Mouse (Mus musculus) midbrain, embryonic 12.5 days (tissue): ENCODE measurements at regions not wholly inside any gene's neighbourhood (a gene's known extent, or its start where the extent isn't known, plus 50 kb on each side); places are given as distances from the start of the nearest gene placed in this dataset.

Experiments used
- ATAC-seq: fragments of 200-750 bp; cut with Nextera tagmentation; 2 replicates; pipeline ENCODE4 v1.8.0; 2017; ENCODE audit warnings: low read depth, moderate TSS enrichment, moderate library complexity; ENCODE audit not compliant: low FRiP score
- H3K27ac ChIP-seq: fragments of 300-500 bp; sonication (generic); replicated peaks from 2 replicates; pipeline ENCODE4 v1.5.1; 2016; ENCODE audit warnings: mild to moderate bottlenecking
- H3K27me3 ChIP-seq: fragments of 300-500 bp; sonication (generic); 2 replicates; pipeline ENCODE4 v1.6.1; 2016; ENCODE audit warnings: mild to moderate bottlenecking
- H3K36me3 ChIP-seq: fragments of 300-500 bp; sonication (generic); 2 replicates; pipeline ENCODE4 v1.6.1; 2016
- H3K4me1 ChIP-seq: fragments of 300-500 bp; sonication (generic); 2 replicates; pipeline ENCODE4 v1.6.1; 2016
- H3K4me2 ChIP-seq: fragments of 300-500 bp; sonication (generic); replicated peaks from 2 replicates; pipeline ENCODE4 v1.6.1; 2016; ENCODE audit warnings: mild to moderate bottlenecking, moderate library complexity
- H3K4me3 ChIP-seq: fragments of 300-500 bp; sonication (generic); 2 replicates; pipeline ENCODE4 v1.5.1; 2016; ENCODE audit warnings: mild to moderate bottlenecking
- H3K9ac ChIP-seq: fragments of 300-500 bp; sonication (generic); replicated peaks from 2 replicates; pipeline ENCODE4 v1.6.1; 2016; ENCODE audit warnings: mild to moderate bottlenecking, moderate library complexity
- H3K9me3 ChIP-seq: fragments of 300-500 bp; sonication (generic); 2 replicates; pipeline ENCODE4 v1.6.1; 2016; ENCODE audit warnings: mild to moderate bottlenecking
- WGBS: fragments of 180-500 bp; shearing (Covaris S2); methylation state at CpG from one replicate; pipeline ENCODE4 v1.1.7; 2016; 5-methylcytosine and 5-hydroxymethylcytosine counted together

DNA sequence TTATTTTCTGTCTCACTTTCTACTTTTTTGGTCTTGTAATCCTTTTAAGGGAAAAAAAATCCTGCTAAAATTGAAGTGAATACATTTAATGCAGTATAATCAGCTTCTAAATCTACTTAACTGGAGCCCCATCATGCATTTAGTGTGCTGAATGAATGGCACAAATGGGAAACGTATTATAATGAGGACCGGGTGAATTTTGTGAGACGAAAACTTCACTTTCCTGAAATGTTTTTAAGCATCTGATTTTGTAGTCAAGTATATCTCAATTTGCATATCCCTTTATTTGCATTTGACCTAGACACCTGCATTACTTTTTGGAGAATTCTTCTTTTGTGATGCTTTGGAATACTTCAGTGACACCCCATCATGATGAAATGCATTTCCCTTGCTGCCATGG, 889.1 kb downstream of the Epha4 start:
- Histone ChIP-seq H3K4me2 (no peak overlapping the region), H3K4me1 (no peaks in the 10 kb centered on the region), H3K9me3 (no peaks in the 10 kb centered on the region), H3K9ac (no peak overlapping the region), H3K36me3 (no peaks in the 10 kb centered on the region), H3K4me3 (no peak overlapping the region), H3K27ac (no peak overlapping the region), H3K27me3 (no peaks in the 10 kb centered on the region)
- WGBS = 48% methylated on average over 3 of the region's 3 CpGs
- no peak for ATAC-seq

- no peak overlapping the region for H3K4me2 ChIP-seq
- H3K9ac ChIP-seq = no peak overlapping the region
- no peaks in the 10 kb centered on the region for H3K4me1 ChIP-seq
- ATAC-seq = no peak
- H3K4me3 ChIP-seq = no peak overlapping the region
- no peaks in the 10 kb centered on the region for H3K9me3 ChIP-seq
- H3K36me3 ChIP-seq = no peaks in the 10 kb centered on the region
- no peak overlapping the region for H3K27ac ChIP-seq
- H3K27me3 ChIP-seq = 0 out of 2 replicates have a peak, but pooled peaks cover 3% of the 10 kb centered on the region
These were observed 885.0 kb downstream of the Epha4 start for GRCm38 (mm10) chr1:76629861-76630260.

DNA sequence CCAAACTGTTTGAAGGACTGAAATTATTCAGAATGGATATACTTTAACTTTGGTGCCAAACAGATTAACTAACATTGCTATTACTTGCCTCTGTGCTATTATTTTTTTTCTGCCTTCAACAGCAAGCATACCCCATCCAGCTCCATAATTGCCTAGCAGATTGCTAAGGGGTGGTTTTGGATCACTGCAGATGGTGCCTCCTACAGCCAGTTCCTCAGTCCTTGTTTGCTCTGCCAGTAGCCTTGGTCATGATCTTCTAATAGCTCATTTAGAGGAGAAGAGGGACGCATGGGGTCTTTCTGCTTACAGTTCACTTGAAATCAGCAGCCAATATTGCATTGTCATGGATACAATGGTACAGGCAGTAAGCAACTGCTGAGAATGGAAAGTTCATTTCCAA, 880.8 kb downstream of the Epha4 start:
- no peak for ATAC-seq
- Histone ChIP-seq H3K27ac (no peak overlapping the region), H3K4me1 (peaks cover 15% of the 10 kb centered on the region; the same call in 1 of the 2 replicates), H3K4me3 (no peak overlapping the region), H3K36me3 (no peaks in the 10 kb centered on the region), H3K9me3 (no peaks in the 10 kb centered on the region), H3K9ac (no peak overlapping the region), H3K4me2 (no peak overlapping the region), H3K27me3 (0 out of 2 replicates have a peak, but pooled peaks cover 3% of the 10 kb centered on the region)
- 88% methylated on average over 1 of the region's 1 CpGs for WGBS

DNA sequence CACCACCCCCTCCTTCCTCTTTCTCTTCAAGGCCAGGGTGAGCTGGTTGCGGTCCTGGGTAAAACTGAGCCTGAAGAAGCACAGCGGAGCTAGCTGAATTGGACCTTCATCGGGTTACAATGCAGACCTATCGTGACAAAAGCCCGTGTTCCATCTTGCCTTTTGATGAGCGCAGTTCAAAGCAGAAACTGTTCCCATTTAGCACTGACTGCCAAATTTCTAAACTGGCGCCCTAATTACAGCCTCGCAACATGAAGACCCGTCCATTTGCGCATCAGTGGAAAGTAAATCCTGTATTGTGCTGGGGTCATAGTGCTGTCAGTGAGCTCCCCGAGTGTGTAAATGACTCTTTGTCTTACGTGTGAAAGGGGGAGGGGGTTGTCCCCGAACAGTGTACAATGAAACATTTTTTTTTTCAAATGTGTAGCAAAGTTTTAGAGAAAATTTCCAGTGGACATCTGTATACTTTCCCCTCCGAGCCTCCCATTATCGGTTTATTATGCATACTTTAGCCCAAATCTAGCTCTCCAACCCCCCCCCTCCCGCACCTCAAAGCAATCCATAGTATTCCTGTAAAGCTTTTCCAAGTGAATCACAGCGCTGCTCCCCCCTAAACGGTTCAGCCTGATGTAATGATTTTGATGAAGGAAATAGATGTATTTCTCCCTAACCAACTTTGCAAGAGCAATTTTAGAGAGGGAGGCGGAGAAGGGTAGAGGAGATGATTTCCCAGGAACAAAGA, 877.4 kb downstream of the Epha4 start:
- H3K4me3 ChIP-seq = peak overlapping the region; percentile 20
- ATAC-seq = peak; percentile 62; the same call in 1 of the 2 replicates
- 43% methylated on average over 19 of the region's 19 CpGs for WGBS

GRCm38 (mm10) chr1:76638010-76638400, 876.9 kb downstream of the Epha4 start:
- Histone ChIP-seq H3K4me2 (no peak overlapping the region), H3K9ac (no peak overlapping the region), H3K4me1 (peaks cover 15% of the 10 kb centered on the region; the same call in 1 of the 2 replicates), H3K4me3 (no peak overlapping the region), H3K36me3 (no peaks in the 10 kb centered on the region), H3K9me3 (no peaks in the 10 kb centered on the region), H3K27ac (no peak overlapping the region), H3K27me3 (0 out of 2 replicates have a peak, but pooled peaks cover 3% of the 10 kb centered on the region)
- no peak for ATAC-seq
- 77% methylated on average over 5 of the region's 5 CpGs for WGBS

More for the DNA sequence above, 877.4 kb downstream of the Epha4 start:
- no peaks in the 10 kb centered on the region for H3K36me3 ChIP-seq
- H3K27me3 ChIP-seq = 0 out of 2 replicates have a peak, but pooled peaks cover 3% of the 10 kb centered on the region
- H3K4me1 ChIP-seq = peaks cover 15% of the 10 kb centered on the region; the same call in 1 of the 2 replicates
- no peak overlapping the region for H3K27ac ChIP-seq
- peak overlapping the region; percentile 43; the same call in 1 of the 2 replicates for H3K9ac ChIP-seq
- peak overlapping the region; percentile 41 for H3K4me2 ChIP-seq
- no peaks in the 10 kb centered on the region for H3K9me3 ChIP-seq

DNA sequence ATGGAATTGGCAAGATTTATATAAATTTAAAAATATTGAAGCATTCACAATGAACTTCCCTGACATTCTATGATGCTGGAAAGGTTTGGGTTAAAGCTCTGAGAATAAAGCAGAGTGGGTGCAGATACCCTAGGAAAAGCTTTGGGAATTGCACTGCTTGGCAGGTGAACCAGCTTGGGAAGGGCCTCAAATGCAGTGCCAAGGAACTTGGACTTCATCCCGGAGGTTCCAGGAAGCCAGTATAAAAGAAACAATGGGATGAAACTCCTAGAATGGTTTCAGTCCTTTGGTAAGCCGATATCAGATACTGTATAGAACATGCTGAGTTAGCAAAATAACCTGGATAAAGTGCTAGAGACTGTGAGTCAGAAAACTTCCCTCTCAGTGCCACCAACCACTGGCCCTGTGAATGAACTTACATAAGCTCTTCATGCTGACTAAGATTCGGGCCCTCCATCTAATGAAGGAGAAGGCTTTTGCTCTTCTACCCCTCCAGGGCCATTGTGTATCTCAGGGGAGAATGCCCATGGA, 873.6 kb downstream of the Epha4 start:
- no peak for ATAC-seq
- H3K27me3 ChIP-seq = no peaks in the 10 kb centered on the region
- no peaks in the 10 kb centered on the region for H3K9me3 ChIP-seq
- no peaks in the 10 kb centered on the region for H3K36me3 ChIP-seq
- H3K27ac ChIP-seq = no peak overlapping the region
- no peak overlapping the region for H3K4me2 ChIP-seq
- peaks cover 15% of the 10 kb centered on the region; the same call in 1 of the 2 replicates for H3K4me1 ChIP-seq
- H3K9ac ChIP-seq = no peak overlapping the region
- 83% methylated on average over 3 of the region's 3 CpGs for WGBS
- H3K4me3 ChIP-seq = no peak overlapping the region

DNA sequence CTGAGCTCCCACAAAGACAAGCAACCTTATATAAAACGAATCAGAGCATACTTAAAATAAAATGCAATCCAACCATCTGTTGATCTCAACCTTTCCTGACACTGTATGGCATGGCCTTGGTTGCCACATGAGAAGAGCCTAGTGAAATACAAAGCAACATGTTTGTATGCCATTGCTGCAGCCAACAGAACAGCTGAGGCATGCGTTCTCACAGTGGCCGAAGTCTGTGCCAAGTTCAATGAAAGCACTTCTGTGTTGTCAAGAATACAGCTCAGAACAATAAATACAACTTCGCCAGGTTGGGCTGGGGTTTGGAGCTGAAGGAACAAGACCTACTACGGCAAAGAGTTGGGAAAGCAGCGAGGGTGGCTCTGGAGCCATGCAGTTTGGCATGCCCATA, 872.2 kb downstream of the Epha4 start:
- Histone ChIP-seq H3K4me3 (no peak overlapping the region), H3K27ac (no peak overlapping the region), H3K4me2 (no peak overlapping the region), H3K9ac (no peak overlapping the region), H3K4me1 (peaks cover 6% of the 10 kb centered on the region; the same call in 1 of the 2 replicates), H3K9me3 (no peaks in the 10 kb centered on the region), H3K36me3 (no peaks in the 10 kb centered on the region), H3K27me3 (no peaks in the 10 kb centered on the region)
- ATAC-seq = no peak
- 91% methylated on average over 6 of the region's 6 CpGs for WGBS

- no peaks in the 10 kb centered on the region for H3K9me3 ChIP-seq
- ATAC-seq = no peak
- no peak overlapping the region for H3K27ac ChIP-seq
- 78% methylated on average over 3 of the region's 3 CpGs for WGBS
- H3K9ac ChIP-seq = no peak overlapping the region
- H3K4me3 ChIP-seq = no peak overlapping the region
- no peaks in the 10 kb centered on the region for H3K27me3 ChIP-seq
- H3K36me3 ChIP-seq = no peaks in the 10 kb centered on the region
- H3K4me2 ChIP-seq = no peak overlapping the region
- H3K4me1 ChIP-seq = no peaks in the 10 kb centered on the region
These were observed 870.0 kb downstream of the Epha4 start for GRCm38 (mm10) chr1:76644895-76645294.

- Histone ChIP-seq H3K36me3 (no peaks in the 10 kb centered on the region), H3K4me3 (no peak overlapping the region), H3K4me1 (no peaks in the 10 kb centered on the region), H3K27ac (no peak overlapping the region), H3K27me3 (no peaks in the 10 kb centered on the region), H3K9ac (no peak overlapping the region), H3K9me3 (no peaks in the 10 kb centered on the region), H3K4me2 (no peak overlapping the region)
- ATAC-seq = no peak
- 70% methylated on average over 1 of the region's 1 CpGs for WGBS
These were observed 860.1 kb downstream of the Epha4 start for GRCm38 (mm10) chr1:76654826-76655225.

DNA sequence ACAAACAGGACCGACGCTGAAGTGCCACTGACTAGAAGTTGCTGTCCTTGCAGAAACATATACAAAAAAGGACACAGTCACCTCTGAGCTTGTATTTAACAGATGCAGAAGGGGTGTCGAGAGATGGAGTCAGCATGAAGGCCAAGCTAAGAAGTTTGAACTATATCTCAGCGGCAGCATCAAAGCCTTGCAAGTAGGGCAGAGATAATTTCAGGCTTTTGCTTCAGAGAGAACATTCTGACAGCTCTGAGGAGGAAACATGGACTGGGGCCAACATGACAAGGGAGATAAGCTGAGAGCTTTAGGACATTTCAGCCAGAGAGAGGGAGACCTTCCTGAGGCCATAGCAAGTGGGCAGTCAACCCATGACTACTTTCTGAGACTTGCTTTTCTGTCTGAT, 856.7 kb downstream of the Epha4 start:
- 88% methylated on average over 4 of the region's 4 CpGs for WGBS
- no peaks in the 10 kb centered on the region for H3K27me3 ChIP-seq
- H3K27ac ChIP-seq = no peak overlapping the region
- no peak overlapping the region for H3K4me3 ChIP-seq
- H3K4me1 ChIP-seq = no peaks in the 10 kb centered on the region
- no peaks in the 10 kb centered on the region for H3K36me3 ChIP-seq
- ATAC-seq = no peak
- H3K9me3 ChIP-seq = no peaks in the 10 kb centered on the region
- no peak overlapping the region for H3K4me2 ChIP-seq
- no peak overlapping the region for H3K9ac ChIP-seq

DNA sequence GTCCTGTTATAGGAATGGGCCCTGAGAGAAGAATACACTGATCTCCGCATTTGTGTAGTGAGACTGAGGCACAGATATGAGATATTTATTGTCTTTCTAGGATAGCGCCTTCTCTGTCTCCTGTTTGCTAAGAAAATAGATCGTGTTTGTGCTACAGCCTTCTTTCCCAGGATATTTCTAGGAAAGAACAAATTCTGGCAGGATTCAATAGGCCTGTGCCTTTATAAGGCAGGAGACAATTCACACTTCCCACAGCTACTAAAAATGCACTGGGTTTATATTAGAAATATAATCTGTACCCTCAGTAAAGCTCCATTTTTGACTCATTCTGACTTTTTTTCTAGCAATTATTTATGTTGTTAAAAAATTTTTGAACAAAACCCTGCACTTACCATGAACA, 854.7 kb downstream of the Epha4 start:
- no peak overlapping the region for H3K27ac ChIP-seq
- ATAC-seq = no peak
- no peaks in the 10 kb centered on the region for H3K36me3 ChIP-seq
- no peak overlapping the region for H3K4me2 ChIP-seq
- H3K4me1 ChIP-seq = no peaks in the 10 kb centered on the region
- no peaks in the 10 kb centered on the region for H3K27me3 ChIP-seq
- no peak overlapping the region for H3K4me3 ChIP-seq
- H3K9me3 ChIP-seq = no peaks in the 10 kb centered on the region
- 94% methylated on average over 3 of the region's 3 CpGs for whole genome bisulfite sequencing
- no peak overlapping the region for H3K9ac ChIP-seq

GRCm38 (mm10) chr1:76664381-76664780, 850.5 kb downstream of the Epha4 start:
- no peak overlapping the region for H3K4me2 ChIP-seq
- no peak overlapping the region for H3K9ac ChIP-seq
- no peak overlapping the region for H3K27ac ChIP-seq
- WGBS = 92% methylated on average over 4 of the region's 4 CpGs
- H3K27me3 ChIP-seq = no peaks in the 10 kb centered on the region
- no peaks in the 10 kb centered on the region for H3K9me3 ChIP-seq
- no peaks in the 10 kb centered on the region for H3K36me3 ChIP-seq
- no peak overlapping the region for H3K4me3 ChIP-seq
- no peaks in the 10 kb centered on the region for H3K4me1 ChIP-seq
- no peak for ATAC-seq
